Mouse (Mus musculus) kidney, adult 2 months (tissue): Measurements from ENCODE around the gene Cmss1. TPM values are rescaled to one million over a fixed set of nuclear protein-coding genes. Genes with fewer than 3 reads are reported as not detected.

Experiments
- DNase-seq: peaks from one replicate; pipeline ENCODE4 v3.0.0; 2021
- H3K27ac ChIP-seq: fragments of 200-500 bp; 2 replicates; pipeline ENCODE4 v1.5.1; 2012; ENCODE audit warnings: low read depth, low read length, control low read depth, inconsistent platforms; ENCODE audit not compliant: insufficient read depth
- H3K27me3 ChIP-seq: fragments of 200-500 bp; replicated peaks from 2 replicates; pipeline ENCODE4 v1.6.1; 2012; ENCODE audit warnings: mild to moderate bottlenecking, moderate library complexity, low read length, inconsistent platforms; ENCODE audit not compliant: control insufficient read depth, insufficient read depth
- H3K36me3 ChIP-seq: fragments of 200-500 bp; 2 replicates; pipeline ENCODE4 v1.6.1; 2012; ENCODE audit warnings: mild to moderate bottlenecking, moderate library complexity, low read length, inconsistent platforms; ENCODE audit not compliant: control insufficient read depth, insufficient read depth
- H3K4me1 ChIP-seq: fragments of 200-500 bp; 2 replicates; pipeline ENCODE4 v1.6.1; 2011; ENCODE audit warnings: low read length; ENCODE audit not compliant: control insufficient read depth, insufficient read depth
- H3K4me3 ChIP-seq: fragments of 200-500 bp; 2 replicates; pipeline ENCODE4 v1.5.1; 2011; ENCODE audit warnings: mild to moderate bottlenecking, low read depth, low read length, control low read depth; ENCODE audit not compliant: insufficient read depth
- CTCF ChIP-seq: fragments of 200-500 bp; conservative IDR thresholded peaks from 2 replicates; pipeline ENCODE4 v1.5.1; 2011; ENCODE audit warnings: low read depth, mild to moderate bottlenecking, control low read depth, low read length, moderate library complexity, mixed read lengths; ENCODE audit not compliant: insufficient read depth, insufficient read length
- POLR2A ChIP-seq: fragments of 200-500 bp; IDR thresholded peaks from one replicate; pipeline ENCODE4 v1.6.1; 2011; ENCODE audit warnings: low read depth, low read length, control low read depth
- WGBS: fragments of 180-500 bp; shearing (Covaris S2); methylation state at CpG from one replicate; pipeline ENCODE4 v1.1.7; 2018; 5-methylcytosine and 5-hydroxymethylcytosine counted together
- polyA plus RNA-seq: library from polyadenylated mRNA; depleted of rRNA; stranded (reverse); fragments of >200 nt; gene quantifications from 2 replicates; pipeline ENCODE4 v1.2.3, GENCODE M21; 2012

Gene Cmss1
- polyA plus RNA-seq, 1 experiment = 7.2 TPM

DNA sequence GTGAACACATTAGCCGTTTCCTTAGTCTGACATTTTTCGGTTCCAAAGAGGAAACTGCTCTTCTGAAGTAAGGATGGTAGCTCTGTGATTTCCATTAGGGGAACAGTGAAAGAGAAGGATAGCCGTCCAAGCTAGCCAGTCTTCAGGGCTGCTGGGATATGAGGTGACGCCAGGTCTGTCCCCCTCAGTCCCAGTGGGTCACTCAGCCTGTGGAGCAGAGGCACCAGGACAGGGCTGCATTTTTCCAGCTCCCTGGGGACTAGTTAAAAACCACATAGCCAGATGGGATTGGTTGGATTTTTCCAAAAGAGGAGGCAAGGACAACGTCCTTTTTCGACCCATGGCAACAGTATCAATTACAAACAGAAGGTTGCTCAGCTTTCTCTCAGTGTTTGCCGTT, 279.7 kb downstream of the Cmss1 start:
- no peak overlapping the region for H3K4me3 ChIP-seq
- H3K27me3 ChIP-seq = no peaks in the 10 kb centered on the region
- no peaks in the 10 kb centered on the region for H3K36me3 ChIP-seq
- H3K4me1 ChIP-seq = peaks cover 3% of the 10 kb centered on the region; the same call in 1 of the 2 replicates
- DNase-seq = peak; percentile 71
- peak overlapping the region; percentile 69 for H3K27ac ChIP-seq
- 61% methylated on average over 7 of the region's 7 CpGs for WGBS
- TF ChIP-seq POLR2A (no peak), CTCF (no peak)

DNA sequence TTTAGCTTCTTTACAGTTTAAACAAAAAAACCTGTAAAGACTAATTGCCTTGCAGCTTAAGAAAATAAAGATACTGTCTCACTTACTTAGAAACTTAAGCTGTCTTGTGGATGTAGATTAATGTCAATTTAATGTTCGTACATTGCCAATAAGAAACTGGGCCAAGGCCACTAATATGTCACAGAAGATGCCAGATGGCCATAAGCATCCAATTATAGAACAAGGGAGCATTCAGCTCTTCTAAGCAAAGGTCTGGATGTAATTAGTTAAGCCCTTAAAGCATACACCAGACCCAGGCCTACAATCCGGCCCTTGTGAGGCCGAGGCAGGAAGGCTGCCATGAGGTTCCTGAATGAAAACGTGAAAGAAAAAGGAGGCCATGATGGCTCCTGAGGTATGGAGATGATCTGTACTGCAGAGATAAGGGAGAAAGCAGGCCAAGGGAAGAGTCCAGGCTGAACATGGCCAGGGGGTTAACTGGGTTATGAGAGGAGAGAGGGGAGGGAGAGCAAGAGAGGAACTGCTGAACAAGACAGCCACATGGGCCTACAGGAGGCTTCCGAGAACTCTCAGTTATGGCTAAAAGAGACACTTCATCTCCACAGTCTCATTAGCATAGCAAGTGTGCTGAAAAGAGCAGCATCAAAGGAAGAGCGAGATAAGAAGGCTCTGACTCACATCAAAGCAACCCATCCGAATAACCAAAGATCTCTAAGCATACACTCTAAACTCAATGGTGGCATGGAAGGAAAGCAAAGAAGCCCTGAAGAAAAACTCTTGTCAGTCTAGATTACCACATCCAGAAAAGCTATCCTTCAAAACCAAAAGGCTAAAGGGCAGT, 287.2 kb downstream of the Cmss1 start:
- DNase-seq = no peak
- no peak overlapping the region for H3K4me3 ChIP-seq
- TF ChIP-seq CTCF (no peak), POLR2A (no peak)
- peaks cover 3% of the 10 kb centered on the region; the same call in 1 of the 2 replicates for H3K4me1 ChIP-seq
- no peaks in the 10 kb centered on the region for H3K27me3 ChIP-seq
- no peak overlapping the region for H3K27ac ChIP-seq
- 86% methylated on average over 7 of the region's 7 CpGs for whole genome bisulfite sequencing
- H3K36me3 ChIP-seq = no peaks in the 10 kb centered on the region

DNA sequence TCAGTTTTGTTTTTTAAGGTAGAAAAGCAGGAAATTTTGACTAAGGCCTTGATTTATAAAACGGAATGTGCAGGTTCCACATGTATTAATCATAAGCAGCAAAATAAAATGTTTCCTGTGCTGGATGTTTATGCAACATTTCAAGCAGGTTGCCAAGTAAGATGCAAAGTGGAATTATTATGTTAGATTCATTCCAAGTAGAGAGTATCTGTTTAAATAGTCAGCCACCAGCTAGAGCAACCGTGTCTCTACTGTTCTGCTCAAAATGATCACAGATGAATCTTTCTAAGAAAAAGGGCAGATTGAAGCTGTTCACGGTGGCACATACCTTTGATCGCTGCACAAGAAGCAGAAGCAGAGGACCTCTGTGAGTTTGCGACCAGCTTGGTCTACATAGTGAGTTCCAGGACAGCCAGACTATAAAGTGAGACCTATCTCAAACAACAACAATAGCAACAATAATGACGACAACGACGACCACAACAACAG, 288.0 kb downstream of the Cmss1 start:
- DNase-seq = peak; percentile 73
- Histone ChIP-seq H3K27me3 (no peaks in the 10 kb centered on the region), H3K27ac (peak overlapping the region; percentile 62; the same call in 1 of the 2 replicates), H3K36me3 (no peaks in the 10 kb centered on the region), H3K4me3 (no peak overlapping the region), H3K4me1 (peaks cover 3% of the 10 kb centered on the region; the same call in 1 of the 2 replicates)
- no peak for TF ChIP-seq CTCF
- TF ChIP-seq POLR2A = no peak
- WGBS = 54% methylated on average over 8 of the region's 8 CpGs

DNA sequence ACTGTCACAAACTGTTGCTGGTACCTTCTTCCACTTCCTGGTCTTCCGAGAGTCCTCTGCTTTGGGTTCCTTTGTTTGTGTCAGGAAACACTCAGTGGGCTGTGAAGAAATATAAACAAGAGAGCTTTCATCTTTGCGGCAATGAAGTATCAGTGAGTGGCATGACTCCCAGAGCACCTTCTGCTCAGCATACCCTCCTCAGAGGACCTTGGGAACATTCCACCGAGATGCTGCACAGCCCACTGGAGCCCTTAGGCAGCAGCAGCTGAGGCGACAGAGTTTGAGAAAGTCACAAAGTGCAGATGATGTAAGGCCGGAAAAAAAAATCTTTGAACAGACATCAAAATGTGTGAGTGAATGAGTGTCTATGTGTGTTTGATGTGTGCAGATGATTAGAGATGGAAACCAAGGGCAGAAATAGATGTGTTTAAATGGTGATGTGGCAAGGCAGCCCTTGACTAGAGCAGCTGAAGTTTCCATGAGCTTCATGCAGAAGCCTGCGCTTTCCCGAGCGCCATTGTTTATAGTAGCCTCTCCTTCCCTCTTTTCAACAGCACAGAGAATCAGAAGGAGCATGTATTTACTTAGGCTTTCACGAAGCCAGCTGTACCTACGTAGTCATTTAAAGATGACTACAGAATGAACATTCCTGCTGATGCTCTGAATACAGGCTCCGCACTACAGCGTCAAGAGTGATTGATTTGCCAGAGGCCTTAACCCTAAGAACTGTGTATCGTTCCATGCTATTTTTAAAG, 288.6 kb downstream of the Cmss1 start:
- Histone ChIP-seq H3K4me3 (no peak overlapping the region), H3K4me1 (peaks cover 3% of the 10 kb centered on the region; the same call in 1 of the 2 replicates), H3K27ac (peak overlapping the region; percentile 85), H3K27me3 (no peaks in the 10 kb centered on the region), H3K36me3 (no peaks in the 10 kb centered on the region)
- WGBS = 53% methylated on average over 13 of the region's 13 CpGs
- TF ChIP-seq POLR2A (no peak), CTCF (no peak)
- peak; percentile 20 for DNase-seq

DNA sequence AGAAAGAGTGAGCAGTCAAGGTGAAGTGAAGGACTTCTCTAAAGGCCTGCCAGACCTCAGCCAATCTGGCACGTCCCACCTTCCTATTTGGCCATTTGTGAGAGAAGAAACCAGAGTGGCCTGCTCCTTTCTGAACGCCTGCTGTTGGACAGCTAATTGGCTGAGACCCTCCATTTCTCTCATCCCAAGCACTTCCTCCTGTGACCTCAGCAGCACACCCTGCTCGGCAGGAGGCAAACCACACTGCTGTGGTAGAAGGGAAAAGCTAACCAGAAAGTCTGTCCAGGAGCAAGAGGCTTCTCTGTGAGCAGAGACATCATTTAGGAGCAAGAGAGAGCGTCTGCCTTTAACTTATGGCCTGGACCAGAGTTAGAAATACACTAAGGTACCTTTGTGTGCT, 289.5 kb downstream of the Cmss1 start:
- 73% methylated on average over 4 of the region's 4 CpGs for WGBS
- Histone ChIP-seq H3K4me1 (peaks cover 3% of the 10 kb centered on the region; the same call in 1 of the 2 replicates), H3K27me3 (no peaks in the 10 kb centered on the region), H3K4me3 (no peak overlapping the region), H3K36me3 (no peaks in the 10 kb centered on the region), H3K27ac (no peak overlapping the region)
- no peak for TF ChIP-seq CTCF
- no peak for TF ChIP-seq POLR2A
- DNase-seq = no peak

DNA sequence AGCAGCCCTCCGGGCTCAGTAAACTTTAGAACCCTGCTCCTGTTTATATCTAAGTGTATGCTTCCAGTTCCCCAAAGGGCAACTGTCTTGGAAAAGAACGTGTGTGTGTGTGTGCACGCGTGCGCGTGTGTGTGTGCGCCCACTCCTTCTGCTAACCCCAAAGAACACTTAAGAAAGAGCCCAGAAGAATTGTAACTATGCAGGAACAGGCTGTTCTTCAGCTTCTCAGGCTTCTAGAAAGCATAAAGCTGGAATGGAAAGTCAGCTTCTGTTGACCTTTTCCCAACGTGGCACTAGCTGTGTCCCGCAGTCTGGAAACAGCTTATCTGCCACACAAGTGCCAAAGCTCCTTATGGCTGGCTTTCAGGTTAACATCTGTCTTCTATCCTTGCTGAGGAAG, 291.6 kb downstream of the Cmss1 start:
- Histone ChIP-seq H3K27me3 (no peaks in the 10 kb centered on the region), H3K27ac (no peak overlapping the region), H3K4me3 (no peak overlapping the region), H3K36me3 (no peaks in the 10 kb centered on the region), H3K4me1 (peaks cover 3% of the 10 kb centered on the region; the same call in 1 of the 2 replicates)
- no peak for TF ChIP-seq POLR2A
- TF ChIP-seq CTCF = no peak
- no peak for DNase-seq
- WGBS = 82% methylated on average over 9 of the region's 9 CpGs

DNA sequence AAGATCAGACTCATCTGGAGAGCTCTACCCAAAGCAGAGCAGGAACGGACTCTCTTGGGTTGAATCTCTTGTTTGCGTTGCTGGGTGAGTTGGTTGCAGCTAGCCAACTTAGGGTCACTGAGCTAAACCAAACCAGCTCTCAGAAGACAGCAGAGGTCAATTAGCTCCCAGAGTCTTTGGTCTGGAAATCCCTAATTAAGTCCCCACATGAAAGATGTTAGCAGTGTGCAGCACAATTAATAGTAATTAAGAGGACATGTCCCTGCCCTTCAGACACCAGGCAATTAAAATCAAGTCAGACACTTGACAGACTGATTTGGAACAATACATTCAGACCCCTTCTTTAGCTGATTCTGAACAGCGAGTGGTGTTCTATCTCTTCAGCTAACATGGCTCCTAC, 292.4 kb downstream of the Cmss1 start:
- no peak overlapping the region for H3K4me3 ChIP-seq
- no peak for TF ChIP-seq POLR2A
- TF ChIP-seq CTCF = no peak
- H3K36me3 ChIP-seq = no peaks in the 10 kb centered on the region
- 88% methylated on average over 3 of the region's 3 CpGs for WGBS
- no peak overlapping the region for H3K27ac ChIP-seq
- no peaks in the 10 kb centered on the region for H3K27me3 ChIP-seq
- DNase-seq = no peak
- peaks cover 3% of the 10 kb centered on the region; the same call in 1 of the 2 replicates for H3K4me1 ChIP-seq
